Mouse (Mus musculus): ENCODE measurements around the gene Hydin.

- TF ChIP-seq POLR2A (IDR thresholded peaks at IDR 0.05; ENCODE audit: insufficient read depth, low read depth, low read length) (no peak), CTCF (IDR thresholded peaks at IDR 0.05; ENCODE audit: insufficient read depth, low read depth, low read length) (no peak)
Observed at GRCm38 (mm10) chr8:110482275-110482674, 215.5 kb downstream of the Hydin start.

Data from olfactory bulb, adult 2 months (tissue).